Mouse (Mus musculus) MEL (cell line): ENCODE measurements around the gene Vegfa. TPM values are rescaled to one million over a fixed set of nuclear protein-coding genes. Genes with fewer than 3 reads are reported as not detected.
A peak's percentile ranks its signal among the peaks of the same experiment; 100 is the strongest.

Source experiments
- DNase-seq: peaks from one replicate; pipeline ENCODE4 v3.0.0; 2011; ENCODE audit warnings: low read depth, low spot score
- H3K27ac ChIP-seq: 2 replicates; pipeline ENCODE4 v1.5.1; 2012; ENCODE audit warnings: low read depth, mild to moderate bottlenecking, control low read depth, low read length, moderate library complexity; ENCODE audit not compliant: control insufficient read depth
- H3K27me3 ChIP-seq, 2 experiments: fragments of 150-350 bp in 1 of 2; sonication (generic) in 1 of 2; 2 replicates each; pipeline ENCODE4 v1.6.1; 2012; ENCODE audit warnings: low read length in 2 of 2, mild to moderate bottlenecking in 2 of 2, improper control_type of control experiment in 1 of 2, moderate library complexity in 1 of 2; ENCODE audit not compliant: insufficient read depth in 2 of 2, control insufficient read depth in 1 of 2
- H3K36me3 ChIP-seq, 2 experiments: 2 replicates each; pipeline ENCODE4 v1.6.1; 2012 to 2014; ENCODE audit warnings: low read length in 2 of 2, improper control_type of control experiment in 1 of 2, inconsistent platforms in 1 of 2, mild to moderate bottlenecking in 1 of 2; ENCODE audit not compliant: insufficient read depth in 2 of 2, control insufficient read depth in 1 of 2
- H3K4me1 ChIP-seq, 2 experiments: fragments of 150-350 bp in 1 of 2; sonication (generic) in 1 of 2; 2 replicates each; pipeline ENCODE4 v1.6.1; 2012; ENCODE audit warnings: low read length in 2 of 2, improper control_type of control experiment in 1 of 2, mild to moderate bottlenecking in 1 of 2; ENCODE audit not compliant: insufficient read depth in 2 of 2, control insufficient read depth in 1 of 2
- H3K4me3 ChIP-seq, 2 experiments: fragments of 150-350 bp in 1 of 2; sonication (generic) in 1 of 2; 2 replicates each; pipeline ENCODE4 v1.5.1; 2012; ENCODE audit warnings: low read depth in 2 of 2, low read length in 2 of 2, mild to moderate bottlenecking in 2 of 2, moderate library complexity in 2 of 2, control low read depth in 1 of 2, improper control_type of control experiment in 1 of 2; ENCODE audit not compliant: control insufficient read depth in 1 of 2, insufficient read depth in 1 of 2
- H3K79me2 ChIP-seq: 2 replicates; pipeline ENCODE4 v1.6.1; 2012; ENCODE audit warnings: mild to moderate bottlenecking, low read length, moderate library complexity; ENCODE audit not compliant: control insufficient read depth, poor library complexity, insufficient read depth
- H3K9ac ChIP-seq: 2 replicates; pipeline ENCODE4 v1.6.1; 2012; ENCODE audit warnings: low read depth, mild to moderate bottlenecking, control low read depth, low read length, moderate library complexity; ENCODE audit not compliant: control insufficient read depth, poor library complexity, severe bottlenecking
- H3K9me3 ChIP-seq: fragments of 150-350 bp; sonication (generic); replicated peaks from 2 replicates; pipeline ENCODE4 v1.6.1; 2012; ENCODE audit warnings: mild to moderate bottlenecking, low read length, improper control_type of control experiment, moderate library complexity; ENCODE audit not compliant: insufficient read depth
- CHD1 ChIP-seq: IDR thresholded peaks from 2 replicates; pipeline ENCODE4 v1.6.1; 2012; ENCODE audit warnings: low read depth, mild to moderate bottlenecking, inconsistent platforms, low read length, improper control_type of control experiment
- CHD2 ChIP-seq: IDR thresholded peaks from 2 replicates; pipeline ENCODE4 v1.6.1; 2011; ENCODE audit warnings: low read length, improper control_type of control experiment
- CTCF ChIP-seq, 3 experiments: IDR thresholded peaks in 2 of 3; conservative IDR thresholded peaks in 1 of 3; 2 replicates each; pipeline ENCODE4 v1.5.1; 2011 to 2012; ENCODE audit warnings: low read length in 3 of 3, low read depth in 2 of 3, mild to moderate bottlenecking in 2 of 3, improper control_type of control experiment in 1 of 3, inconsistent platforms in 1 of 3, mixed read lengths in 1 of 3, moderate library complexity in 1 of 3; ENCODE audit not compliant: control insufficient read depth in 1 of 3, insufficient read depth in 1 of 3, poor library complexity in 1 of 3, severe bottlenecking in 1 of 3
- ELF1 ChIP-seq: IDR thresholded peaks from 2 replicates; pipeline ENCODE4 v1.6.1; 2014; ENCODE audit warnings: low read depth, mild to moderate bottlenecking, inconsistent platforms, low read length, improper control_type of control experiment, moderate library complexity
- ETS1 ChIP-seq: IDR thresholded peaks from 2 replicates; pipeline ENCODE4 v1.6.1; 2012; ENCODE audit warnings: low read depth, mild to moderate bottlenecking, inconsistent platforms, low read length, improper control_type of control experiment, moderate library complexity
- HCFC1 ChIP-seq: IDR thresholded peaks from 2 replicates; pipeline ENCODE4 v1.6.1; 2012; ENCODE audit warnings: low read depth, mild to moderate bottlenecking, inconsistent platforms, low read length, improper control_type of control experiment, moderate library complexity
- KAT2A ChIP-seq: conservative IDR thresholded peaks from 2 replicates; pipeline ENCODE4 v1.6.1; 2012; ENCODE audit warnings: low read depth, low read length, improper control_type of control experiment, inconsistent platforms
- MXI1 ChIP-seq: IDR thresholded peaks from 2 replicates; pipeline ENCODE4 v1.6.1; 2011; ENCODE audit warnings: mild to moderate bottlenecking, low read depth, low read length, improper control_type of control experiment
- MYB ChIP-seq: IDR thresholded peaks from 2 replicates; pipeline ENCODE4 v1.6.1; 2011; ENCODE audit warnings: mild to moderate bottlenecking, low read depth, low read length, improper control_type of control experiment
- NRF1 ChIP-seq: IDR thresholded peaks from 2 replicates; pipeline ENCODE4 v1.6.1; 2014; ENCODE audit warnings: low read depth, mild to moderate bottlenecking, inconsistent platforms, low read length, improper control_type of control experiment, moderate library complexity; ENCODE audit not compliant: poor library complexity, insufficient read depth, severe bottlenecking
- POLR2A ChIP-seq, 2 experiments: IDR thresholded peaks; 2 replicates each; pipeline ENCODE4 v1.6.1; 2011 to 2012; ENCODE audit warnings: low read length in 2 of 2, mild to moderate bottlenecking in 2 of 2, control low read depth in 1 of 2, improper control_type of control experiment in 1 of 2, low read depth in 1 of 2, moderate library complexity in 1 of 2; ENCODE audit not compliant: control insufficient read depth in 1 of 2, insufficient read depth in 1 of 2, poor library complexity in 1 of 2
- POLR2AphosphoS2 ChIP-seq: IDR thresholded peaks from 2 replicates; pipeline ENCODE4 v1.6.1; 2011; ENCODE audit warnings: low read length, improper control_type of control experiment
- RAD21 ChIP-seq: IDR thresholded peaks from 2 replicates; pipeline ENCODE4 v1.6.1; 2011; ENCODE audit warnings: mild to moderate bottlenecking, low read depth, low read length, improper control_type of control experiment
- SIN3A ChIP-seq: IDR thresholded peaks from 2 replicates; pipeline ENCODE4 v1.6.1; 2012; ENCODE audit warnings: low read length, improper control_type of control experiment, inconsistent platforms
- TAL1 ChIP-seq: IDR thresholded peaks from 2 replicates; pipeline ENCODE4 v1.6.1; 2012; ENCODE audit warnings: mild to moderate bottlenecking, inconsistent platforms, low read length, moderate library complexity, mixed read lengths
- TBP ChIP-seq: IDR thresholded peaks from 2 replicates; pipeline ENCODE4 v1.8.0; 2011; ENCODE audit warnings: low read depth, low read length, improper control_type of control experiment
- UBTF ChIP-seq: IDR thresholded peaks from 2 replicates; pipeline ENCODE4 v1.6.1; 2012; ENCODE audit warnings: low read depth, mild to moderate bottlenecking, inconsistent platforms, low read length, improper control_type of control experiment, moderate library complexity, borderline replicate concordance; ENCODE audit not compliant: insufficient read depth
- USF2 ChIP-seq, 2 experiments: IDR thresholded peaks; 2 replicates each; pipeline ENCODE4 v1.6.1; 2011 to 2012; ENCODE audit warnings: improper control_type of control experiment in 2 of 2, low read length in 2 of 2, borderline replicate concordance in 1 of 2, inconsistent platforms in 1 of 2, low read depth in 1 of 2, mild to moderate bottlenecking in 1 of 2; ENCODE audit not compliant: insufficient read depth in 1 of 2
- ZC3H11A ChIP-seq: IDR thresholded peaks from 2 replicates; pipeline ENCODE4 v1.6.1; 2012; ENCODE audit warnings: low read depth, mild to moderate bottlenecking, inconsistent platforms, low read length, improper control_type of control experiment
- ZNF384 ChIP-seq: IDR thresholded peaks from 2 replicates; pipeline ENCODE4 v1.6.1; 2012; ENCODE audit warnings: low read depth, mild to moderate bottlenecking, inconsistent platforms, low read length, improper control_type of control experiment
- polyA plus RNA-seq, 2 experiments: library from polyadenylated mRNA; stranded (reverse) in 1 of 2; unstranded in 1 of 2; fragments of >175 nt in 1 of 2; fragments of >200 nt in 1 of 2; gene quantifications; 2 replicates each; pipeline versions ENCODE4 v1.2.1 to v1.2.4; 2012; ENCODE audit warnings: low replicate concordance in 2 of 2, low read depth in 1 of 2; ENCODE audit not compliant: insufficient read length in 2 of 2, insufficient read depth in 1 of 2, missing spikeins in 1 of 2
- total RNA-seq: library from RNA; depleted of rRNA; stranded (reverse); fragments of 300-350 nt; gene quantifications from 2 replicates; pipeline ENCODE4 v1.2.3, GENCODE M21; 2012

Gene Vegfa
- total and polyA plus RNA-seq, 3 experiments = 16.1 to 38.6 TPM; not detected in 1

DNA sequence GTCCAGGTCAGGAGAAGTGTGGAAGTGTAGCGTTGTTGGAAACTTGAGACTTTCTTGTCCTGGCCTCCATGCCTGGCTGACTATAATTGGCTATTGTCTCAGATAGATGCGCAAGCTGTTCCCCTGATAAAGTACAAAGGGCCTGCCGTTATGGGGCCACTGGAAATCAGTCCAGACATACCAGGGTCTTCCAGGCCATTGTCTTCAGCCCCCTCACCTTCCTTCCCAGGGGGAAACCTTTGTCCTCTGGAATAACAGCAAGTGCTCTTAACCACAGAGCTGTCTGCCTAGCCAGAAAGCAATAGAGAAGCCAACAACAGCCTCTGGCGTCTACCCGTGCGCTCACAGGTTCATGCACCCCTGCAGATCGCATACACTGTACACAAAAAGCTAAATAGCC lies 48.2 kb upstream of the Vegfa start:
- H3K27me3 ChIP-seq = no peaks in the 10 kb centered on the region
- H3K36me3 ChIP-seq = peaks cover 0 to 22% of the 10 kb centered on the region in 2 experiments; a peak in 2 of 4 replicates
- no peaks in the 10 kb centered on the region for H3K9me3 ChIP-seq
- H3K79me2 ChIP-seq = no peaks in the 10 kb centered on the region; the same call in 1 of the 2 replicates
- no peak overlapping the region for H3K27ac ChIP-seq
- H3K4me3 ChIP-seq = no peak overlapping the region
- H3K9ac ChIP-seq = no peak overlapping the region
- H3K4me1 ChIP-seq = peaks cover 17 to 23% of the 10 kb centered on the region in 2 experiments
- DNase-seq = no peak
- TF ChIP-seq ZC3H11A = no peak
- no peak for TF ChIP-seq HCFC1
- no peak for TF ChIP-seq ELF1
- no peak for TF ChIP-seq MYB
- no peak for TF ChIP-seq MXI1
- TF ChIP-seq UBTF = no peak
- no peak for TF ChIP-seq NRF1
- TF ChIP-seq CHD1 = no peak

DNA sequence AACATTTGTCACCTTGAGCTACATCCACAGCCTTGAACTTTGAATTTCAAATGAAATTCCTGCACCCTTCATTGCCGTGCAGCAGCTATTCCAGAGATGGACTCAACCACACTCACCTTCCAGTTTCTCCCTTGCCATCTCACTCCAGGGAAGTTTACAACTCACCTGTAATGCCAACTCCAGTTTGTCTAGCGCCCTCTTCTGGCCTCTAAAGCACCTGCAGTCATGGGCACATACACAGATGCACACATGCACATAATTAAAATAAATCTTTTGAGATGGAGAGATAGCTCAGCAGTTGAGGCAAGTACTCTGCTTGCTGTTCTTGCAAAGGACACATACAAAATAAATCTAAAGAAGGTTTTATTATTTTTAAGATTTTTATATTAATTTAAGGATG lies 46.9 kb upstream of the Vegfa start:
- peaks cover 20 to 26% of the 10 kb centered on the region in 2 experiments for H3K4me1 ChIP-seq
- H3K27me3 ChIP-seq = no peaks in the 10 kb centered on the region
- H3K9ac ChIP-seq = no peak overlapping the region
- no peaks in the 10 kb centered on the region for H3K9me3 ChIP-seq
- TF ChIP-seq CTCF (IDR thresholded peaks at IDR 0.05 in 2 of 3, conservative IDR thresholded peaks at IDR 0.05 in 1 of 3; ENCODE audit: control insufficient read depth in 1 of 3, insufficient read depth in 1 of 3, low read depth in 2 of 3, low read length in 3 of 3, poor library complexity in 1 of 3, severe bottlenecking in 1 of 3) (peak; percentile 39 to 54 (median 39)), MXI1 (no peak), POLR2AphosphoS2 (no peak), NRF1 (no peak), CHD1 (no peak)
- H3K4me3 ChIP-seq = no peak overlapping the region
- no peaks in the 10 kb centered on the region; the same call in 1 of the 2 replicates for H3K79me2 ChIP-seq
- peaks cover 0 to 26% of the 10 kb centered on the region in 2 experiments; a peak in 2 of 4 replicates for H3K36me3 ChIP-seq
- no peak for DNase-seq
- no peak overlapping the region for H3K27ac ChIP-seq

DNA sequence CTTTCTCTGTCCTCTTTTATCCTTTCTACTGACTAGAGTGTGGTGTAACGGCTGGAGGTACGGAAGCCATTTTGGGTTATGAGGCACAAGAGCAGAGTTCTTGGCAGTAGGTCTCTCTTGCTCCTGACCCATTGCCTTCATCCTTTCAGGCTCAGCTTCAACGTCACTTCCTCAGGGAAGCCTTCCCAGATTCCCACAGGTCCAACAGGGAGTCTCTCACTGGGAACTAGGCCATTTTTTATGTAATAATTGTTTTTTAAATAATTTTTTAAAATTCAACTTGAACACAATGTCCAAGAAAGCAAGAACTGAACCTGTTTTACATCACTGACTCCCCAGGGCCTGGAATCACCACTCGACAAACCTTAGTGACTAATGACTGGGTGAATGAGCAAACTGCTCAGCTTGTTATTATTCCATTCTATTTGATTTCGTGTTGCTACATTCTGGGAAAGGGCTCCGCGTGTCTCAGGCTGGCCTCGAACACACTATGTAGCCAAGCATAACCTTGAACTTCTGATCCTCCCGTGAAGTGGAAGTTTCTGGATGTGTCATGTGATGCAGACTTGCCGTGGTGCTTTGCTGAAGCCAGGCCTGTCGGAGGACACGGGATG lies 45.9 kb upstream of the Vegfa start:
- DNase-seq = no peak
- Histone ChIP-seq H3K4me1 (peaks cover 17 to 26% of the 10 kb centered on the region in 2 experiments), H3K9me3 (no peaks in the 10 kb centered on the region), H3K9ac (no peak overlapping the region), H3K79me2 (no peaks in the 10 kb centered on the region; the same call in 1 of the 2 replicates), H3K27me3 (no peaks in the 10 kb centered on the region), H3K36me3 (peaks cover 0 to 22% of the 10 kb centered on the region in 2 experiments; a peak in 2 of 4 replicates), H3K4me3 (no peak overlapping the region), H3K27ac (no peak overlapping the region)
- TF ChIP-seq UBTF (no peak), NRF1 (no peak), SIN3A (no peak), POLR2A (IDR thresholded peaks at IDR 0.05; ENCODE audit: control insufficient read depth in 1 of 2, insufficient read depth in 1 of 2, low read depth in 1 of 2, low read length in 2 of 2, poor library complexity in 1 of 2) (no peak), CHD2 (no peak), KAT2A (no peak), ZNF384 (no peak), MXI1 (no peak), RAD21 (no peak), USF2 (IDR thresholded peaks at IDR 0.05; ENCODE audit: borderline replicate concordance in 1 of 2, insufficient read depth in 1 of 2, low read depth in 1 of 2, low read length in 2 of 2) (no peak), TAL1 (no peak), TBP (no peak), ETS1 (no peak)
